Mouse (Mus musculus) ovary, adult 18-20 months (tissue): Measurements from ENCODE around the gene Plb1.

Experiments
- DNase-seq: peaks from one replicate; pipeline ENCODE4 v3.0.0; 2022; ENCODE audit warnings: low spot score, mixed read lengths

Gene Plb1

GRCm38 (mm10) chr5:32232474-32232873 lies at the start of gene Plb1:
Gene Plb1 (plus strand): TSS chr5:32232708.
- DNase-seq = no peak

- DNase-seq = no peak
Measured at GRCm38 (mm10) chr5:32182885-32183629, 49.5 kb upstream of the Plb1 start.

- DNase-seq = no peak
Measured at GRCm38 (mm10) chr5:32187717-32188116, 44.8 kb upstream of the Plb1 start.

- DNase-seq = no peak
Measured at GRCm38 (mm10) chr5:32191259-32191658, 41.2 kb upstream of the Plb1 start.

GRCm38 (mm10) chr5:32192016-32192845 lies 40.3 kb upstream of the Plb1 start:
- DNase-seq = no peak

- no peak for DNase-seq
Measured at GRCm38 (mm10) chr5:32194236-32194635, 38.3 kb upstream of the Plb1 start.

- no peak for DNase-seq
Measured at GRCm38 (mm10) chr5:32195857-32196609, 36.5 kb upstream of the Plb1 start.

GRCm38 (mm10) chr5:32197698-32198097 lies 34.8 kb upstream of the Plb1 start:
- DNase-seq = peak; percentile 80

GRCm38 (mm10) chr5:32199136-32199535 lies 33.4 kb upstream of the Plb1 start:
- no peak for DNase-seq

- DNase-seq = no peak
Measured at GRCm38 (mm10) chr5:32199594-32199993, 32.9 kb upstream of the Plb1 start.

GRCm38 (mm10) chr5:32204653-32205052 lies 27.9 kb upstream of the Plb1 start:
- DNase-seq = no peak

GRCm38 (mm10) chr5:32206726-32207125 lies 25.8 kb upstream of the Plb1 start:
- no peak for DNase-seq

GRCm38 (mm10) chr5:32208460-32208859 lies 24.0 kb upstream of the Plb1 start:
- DNase-seq = no peak

- DNase-seq = no peak
Measured at GRCm38 (mm10) chr5:32211011-32211410, 21.5 kb upstream of the Plb1 start.

GRCm38 (mm10) chr5:32213746-32214145 lies 18.8 kb upstream of the Plb1 start:
- no peak for DNase-seq

GRCm38 (mm10) chr5:32215510-32215909 lies 17.0 kb upstream of the Plb1 start:
- no peak for DNase-seq

- no peak for DNase-seq
Measured at GRCm38 (mm10) chr5:32216465-32216864, 16.0 kb upstream of the Plb1 start.

GRCm38 (mm10) chr5:32217477-32217876 lies 15.0 kb upstream of the Plb1 start:
- no peak for DNase-seq

- no peak for DNase-seq
Measured at GRCm38 (mm10) chr5:32230372-32230771, 2.1 kb upstream of the Plb1 start.

- no peak for DNase-seq
Measured at GRCm38 (mm10) chr5:32239337-32239736, 6.8 kb downstream of the Plb1 start.

- no peak for DNase-seq
Measured at GRCm38 (mm10) chr5:32240741-32241140, 8.2 kb downstream of the Plb1 start.

GRCm38 (mm10) chr5:32243286-32243885 lies 10.9 kb downstream of the Plb1 start:
- no peak for DNase-seq
